Mouse (Mus musculus): ENCODE measurements around the gene Cdkl4.

Cdkl4 gene

DNA sequence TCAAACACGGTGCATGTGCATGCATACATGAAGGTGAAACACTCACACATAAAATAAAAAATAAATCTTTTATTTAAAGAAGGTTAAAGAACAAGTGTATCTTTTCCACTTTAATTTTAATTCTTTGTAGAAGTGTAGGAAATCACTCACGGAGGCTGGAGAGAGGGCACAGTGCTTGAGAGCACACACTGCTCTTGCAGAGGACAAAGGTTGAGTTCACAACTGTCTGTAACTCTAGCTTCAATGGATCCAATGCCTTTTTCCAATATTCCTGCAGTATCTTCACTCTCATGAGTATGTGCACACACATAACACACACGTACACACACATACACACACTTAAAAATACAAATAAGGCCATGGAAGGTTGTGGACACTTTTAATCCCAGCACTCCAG lies 67.2 kb downstream of the Cdkl4 start:
- no peak for DNase-seq

DNA sequence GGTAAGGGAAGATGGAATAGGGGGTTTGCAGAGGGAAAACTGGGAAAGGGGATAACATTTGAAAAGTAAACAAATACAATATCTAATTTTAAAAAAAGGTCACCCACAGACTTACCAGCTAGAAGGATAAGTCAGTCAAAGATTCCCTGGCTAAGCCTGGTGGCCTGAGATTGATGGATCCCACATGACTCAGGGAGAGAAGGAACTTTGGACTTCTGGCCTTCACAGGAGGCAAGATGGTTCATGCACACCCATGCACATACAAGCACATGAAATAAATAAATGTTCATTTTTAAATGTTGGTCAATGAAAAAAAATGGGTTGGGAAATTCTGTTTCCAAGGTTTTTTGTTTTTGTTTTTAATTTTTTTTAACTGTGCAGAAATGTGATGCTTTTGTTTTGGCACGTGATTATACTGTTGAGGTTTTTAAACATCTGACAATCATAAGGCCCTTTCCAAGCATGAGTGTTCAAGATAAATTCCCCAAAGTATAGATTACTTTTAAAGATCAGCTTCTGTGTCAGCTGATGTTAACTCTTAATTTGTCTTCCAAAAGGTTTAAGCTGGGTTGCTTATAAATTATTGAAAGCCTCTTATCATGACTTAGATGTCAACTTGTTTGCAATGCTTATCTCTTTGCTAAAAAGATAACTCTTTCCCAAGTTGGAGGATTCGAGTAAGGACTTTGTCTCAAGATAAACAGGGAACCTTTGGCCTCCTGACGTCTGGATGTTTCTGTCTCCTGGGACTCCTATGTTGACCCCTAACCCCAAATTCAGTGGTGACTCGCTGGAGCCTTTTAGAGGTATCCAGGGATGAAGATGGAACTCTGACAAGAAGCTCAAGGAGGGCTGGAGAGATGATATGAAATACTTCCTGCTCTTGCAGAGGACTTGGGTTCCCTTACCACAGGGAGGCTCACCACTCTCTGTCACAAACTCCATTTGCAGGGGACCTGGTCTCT lies 67.8 kb downstream of the Cdkl4 start:
- DNase-seq: no peak

DNA sequence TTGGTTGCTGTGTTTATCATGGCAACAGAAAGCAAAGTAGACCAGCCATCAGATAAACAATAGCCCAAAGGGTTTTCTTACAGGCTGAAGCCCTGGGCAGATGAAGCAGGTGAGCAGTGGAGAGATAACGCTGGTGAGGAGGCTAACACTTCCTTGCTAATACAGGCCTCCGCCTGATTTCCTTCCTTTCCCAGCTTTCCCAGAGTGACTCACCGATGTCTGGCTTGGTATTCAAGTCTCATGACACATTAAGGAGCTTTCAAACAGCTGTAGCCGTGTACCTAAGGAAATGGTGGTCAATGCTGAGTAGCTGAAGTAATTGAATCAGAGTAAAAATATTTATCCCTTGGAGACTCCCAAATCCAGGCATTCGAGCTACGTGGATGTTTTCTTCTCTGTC lies 71.8 kb downstream of the Cdkl4 start:
- DNase-seq: no peak

DNA sequence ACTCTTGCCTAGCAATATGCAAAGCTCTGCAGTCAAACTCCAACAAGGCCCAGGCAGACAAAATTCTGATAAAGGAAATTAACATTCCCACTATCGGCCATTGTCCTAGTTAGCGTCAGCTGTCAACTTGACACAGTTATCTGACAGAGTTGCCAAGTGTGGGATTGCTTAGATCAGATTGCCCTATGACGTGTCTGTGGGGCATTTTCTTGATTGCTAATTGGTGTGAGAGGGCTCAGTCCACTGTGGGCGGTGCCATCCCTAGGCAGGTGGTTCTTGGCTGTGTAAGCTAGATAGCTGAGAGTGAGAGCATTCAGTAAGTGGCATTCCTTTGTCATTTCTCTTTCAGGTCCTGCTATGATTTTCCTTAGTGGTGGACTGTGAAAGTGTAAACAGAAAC lies 72.3 kb downstream of the Cdkl4 start:
- no peak for DNase-seq

GRCm38 (mm10) chr17:80501805-80502172 lies 75.8 kb downstream of the Cdkl4 start:
- DNase-seq: no peak

GRCm38 (mm10) chr17:80501037-80501804 lies 76.4 kb downstream of the Cdkl4 start:
- DNase-seq: no peak

- DNase-seq: no peak
Measured at GRCm38 (mm10) chr17:80500025-80500424, 77.6 kb downstream of the Cdkl4 start.

DNA sequence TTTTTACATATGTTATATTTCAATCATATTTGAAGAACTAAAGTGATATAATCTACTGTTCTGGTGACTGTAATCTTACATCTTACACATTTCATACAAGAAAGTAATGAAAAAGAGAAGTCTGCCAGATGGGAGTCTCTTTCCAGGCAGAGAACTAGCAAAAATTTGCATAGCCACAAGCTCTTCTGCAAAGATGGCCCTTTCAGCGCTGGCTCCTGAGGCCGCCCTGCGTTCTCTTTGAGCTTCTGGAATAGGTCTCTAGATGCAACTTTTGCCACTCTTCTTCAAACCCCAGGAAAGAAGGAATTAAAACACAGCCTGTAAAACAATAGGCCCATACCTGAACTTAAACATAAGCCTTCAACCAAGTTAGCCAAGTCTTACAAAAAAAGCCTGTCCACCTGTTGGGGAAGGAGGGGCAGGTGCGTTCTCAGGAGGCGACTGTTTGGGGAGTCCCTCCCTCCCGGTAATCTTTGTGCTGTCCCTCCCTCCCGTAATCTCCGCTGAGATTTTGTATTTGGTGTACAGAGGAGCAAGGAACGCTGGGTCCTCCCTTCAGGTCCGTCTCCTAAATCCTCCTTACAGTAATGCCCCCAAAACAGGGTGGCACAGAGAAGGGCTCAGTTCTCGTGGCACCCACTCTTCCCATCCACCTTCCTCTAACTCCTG lies 78.9 kb downstream of the Cdkl4 start:
- DNase-seq: no peak

- DNase-seq: no peak
Measured at GRCm38 (mm10) chr17:80497183-80497601, 80.4 kb downstream of the Cdkl4 start.

DNA sequence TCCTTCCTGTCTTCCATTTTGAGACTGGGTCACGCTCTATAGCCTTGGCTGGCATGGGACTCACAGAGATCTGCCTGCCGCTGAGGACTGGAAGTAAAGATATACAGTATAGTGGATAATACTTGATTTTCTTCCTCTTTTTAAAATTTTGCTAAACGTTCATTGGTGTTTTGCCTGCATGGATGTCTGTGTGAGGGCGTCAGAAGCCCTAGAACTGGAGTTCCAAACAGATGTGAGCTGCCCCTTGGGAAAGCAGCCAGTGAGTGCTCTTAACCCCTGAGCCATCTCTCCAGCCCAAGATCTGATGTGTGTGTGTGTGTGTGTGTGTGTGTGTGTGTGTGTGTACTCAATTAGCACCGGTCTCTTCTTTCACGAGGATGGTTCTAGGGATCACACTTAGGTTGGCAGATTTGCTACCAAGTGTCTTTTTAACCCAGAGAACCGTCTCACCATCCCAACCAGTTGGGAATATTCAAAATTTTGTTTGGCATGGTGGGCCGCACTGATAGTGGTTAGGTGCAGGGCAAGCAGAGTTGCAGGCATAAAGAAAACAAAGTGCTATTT lies 80.9 kb downstream of the Cdkl4 start:
- no peak for DNase-seq

- no peak for DNase-seq
Measured at GRCm38 (mm10) chr17:80496185-80496584, 81.4 kb downstream of the Cdkl4 start.

- DNase-seq: no peak
Measured at GRCm38 (mm10) chr17:80493891-80494290, 83.7 kb downstream of the Cdkl4 start.

GRCm38 (mm10) chr17:80492811-80493210 lies 84.8 kb downstream of the Cdkl4 start:
- DNase-seq: no peak

- DNase-seq: no peak
Measured at GRCm38 (mm10) chr17:80492274-80492673, 85.3 kb downstream of the Cdkl4 start.

GRCm38 (mm10) chr17:80490166-80490565 lies 87.4 kb downstream of the Cdkl4 start:
- DNase-seq: no peak

- no peak for DNase-seq
Measured at GRCm38 (mm10) chr17:80488918-80489317, 88.7 kb downstream of the Cdkl4 start.

GRCm38 (mm10) chr17:80485160-80485559 lies 92.5 kb downstream of the Cdkl4 start:
- DNase-seq: no peak

GRCm38 (mm10) chr17:80480855-80481224 lies 96.8 kb downstream of the Cdkl4 start:
- peak; percentile 20 for DNase-seq

DNA sequence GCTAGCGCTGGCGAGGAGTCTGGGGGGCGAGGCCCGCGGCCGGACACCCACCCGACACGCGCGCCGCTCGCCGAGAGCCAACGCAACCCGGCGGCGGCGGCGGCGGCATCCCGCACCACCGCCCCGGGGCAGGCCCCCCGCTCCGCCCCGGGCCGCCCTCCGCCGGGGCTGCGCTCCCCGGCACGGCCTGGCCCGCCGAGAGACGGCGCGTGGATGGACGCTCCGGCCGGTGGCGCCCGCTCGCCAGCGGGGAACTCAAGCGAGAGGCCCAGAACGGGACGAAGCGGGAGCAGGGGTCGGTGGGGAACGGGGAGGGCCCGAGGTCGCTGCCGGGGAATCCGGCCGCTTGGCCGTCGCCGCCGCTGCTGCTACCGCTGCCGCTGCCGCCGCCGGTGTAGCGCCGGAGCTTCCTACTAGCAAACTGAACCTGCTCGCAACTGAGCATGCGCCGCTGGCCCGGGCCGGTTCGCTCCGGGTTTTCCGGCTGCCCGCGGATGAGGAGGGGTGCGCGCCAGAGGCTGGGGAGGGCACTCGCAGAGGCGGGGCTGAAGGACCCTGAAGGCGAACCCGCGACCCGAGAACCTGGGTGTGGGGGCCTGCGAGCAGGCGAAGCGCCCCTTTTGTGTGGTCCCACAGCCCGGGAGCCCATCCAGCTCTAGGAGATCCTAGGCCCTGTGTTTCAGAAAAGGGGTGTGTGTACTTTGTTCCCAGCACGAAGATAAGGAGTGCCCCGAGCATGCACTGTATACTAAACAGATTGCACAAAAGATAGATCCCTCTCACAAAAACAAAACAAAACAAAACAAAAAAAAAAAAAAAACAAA lies 97.4 kb downstream of the Cdkl4 start, which contains the start of gene Sos1:
Gene Sos1 (minus strand): TSS at position 423 of the 824 bp plus-strand sequence.
- DNase-seq: peak; percentile 97

- peak; percentile 59 for DNase-seq
Measured at GRCm38 (mm10) chr17:80479295-80480030, 98.2 kb downstream of the Cdkl4 start.

- no peak for DNase-seq
Measured at GRCm38 (mm10) chr17:80477679-80478078, 99.9 kb downstream of the Cdkl4 start.
